Mouse (Mus musculus) cerebellum, postnatal 14 days (tissue): ENCODE data around the gene Bcor.
A peak's percentile ranks its signal among the peaks of the same experiment; 100 is the strongest.

Experiments
- DNase-seq, 2 experiments: peaks; one replicate each; pipeline ENCODE4 v3.0.0; 2021; ENCODE audit warnings: mixed read lengths in 2 of 2

Gene Bcor

GRCm38 (mm10) chrX:12159981-12160656, at the start of gene Bcor:
Gene Bcor, minus strand, starts transcription at chrX:12160355.
- DNase-seq, result peak in 1 of 2 experiments; percentile 26

DNA sequence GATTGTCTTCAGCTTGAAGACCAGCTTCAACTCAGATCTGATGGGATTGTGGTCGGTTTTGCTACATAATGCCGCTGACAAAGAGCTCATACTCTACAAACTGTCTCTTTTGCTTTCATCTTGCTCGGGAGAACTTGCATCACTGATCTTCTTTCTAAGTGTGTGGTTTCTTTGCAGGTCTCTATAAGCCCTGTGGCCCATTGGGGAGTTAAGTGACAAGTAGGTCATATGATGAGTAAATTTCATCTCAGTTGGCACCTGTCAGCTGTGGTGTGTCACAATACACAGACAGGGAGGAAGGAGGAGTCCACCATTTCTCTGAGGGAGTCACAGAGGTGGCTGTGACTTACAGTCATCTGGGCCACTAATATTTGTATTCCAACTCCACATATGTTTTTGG, 42.8 kb upstream of the Bcor start:
- no peak for DNase-seq

DNA sequence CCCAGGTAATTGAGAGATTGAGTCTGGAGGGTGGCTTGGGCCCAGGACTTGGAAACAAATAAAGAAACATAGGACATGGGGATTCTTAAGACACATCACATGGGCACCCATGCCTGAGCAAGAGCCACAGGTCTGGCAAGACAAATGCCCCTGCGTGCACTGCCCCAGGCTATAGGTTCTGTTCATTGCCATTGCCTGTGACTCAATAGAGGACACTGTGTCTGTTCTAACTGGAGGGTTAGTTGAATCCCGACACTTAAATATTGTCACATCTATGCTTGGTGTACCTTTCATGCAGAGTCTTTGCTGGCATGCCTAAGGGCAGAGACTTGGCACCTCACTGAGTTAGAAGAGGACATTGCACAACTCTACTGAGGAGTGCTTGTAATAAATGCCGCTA, 41.0 kb upstream of the Bcor start:
- no peak for DNase-seq

GRCm38 (mm10) chrX:12195234-12195919, 35.2 kb upstream of the Bcor start:
- DNase-seq, result peak in 1 of 2 experiments; percentile 14

GRCm38 (mm10) chrX:12192343-12192742, 32.2 kb upstream of the Bcor start:
- DNase-seq, result no peak

DNA sequence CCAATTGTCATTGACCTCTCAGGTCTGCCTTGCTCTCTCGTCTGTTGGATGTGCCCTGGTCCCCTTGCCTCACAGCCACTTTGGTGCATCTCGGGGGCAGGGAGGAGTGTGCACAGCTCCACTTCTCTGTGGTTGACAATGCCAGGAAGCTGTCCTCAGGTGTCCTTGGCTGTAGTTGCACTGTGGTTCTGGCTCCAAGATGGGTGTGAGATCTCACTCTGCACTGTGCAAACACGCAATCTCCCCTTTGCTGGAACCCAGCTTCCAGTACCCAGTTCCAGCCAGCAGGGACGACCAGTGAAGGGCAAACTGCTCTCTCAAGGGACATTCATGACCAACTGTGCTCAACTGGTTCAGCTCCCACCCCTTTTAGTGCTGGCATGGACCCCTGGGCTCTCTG, 29.4 kb upstream of the Bcor start:
- no peak for DNase-seq

DNA sequence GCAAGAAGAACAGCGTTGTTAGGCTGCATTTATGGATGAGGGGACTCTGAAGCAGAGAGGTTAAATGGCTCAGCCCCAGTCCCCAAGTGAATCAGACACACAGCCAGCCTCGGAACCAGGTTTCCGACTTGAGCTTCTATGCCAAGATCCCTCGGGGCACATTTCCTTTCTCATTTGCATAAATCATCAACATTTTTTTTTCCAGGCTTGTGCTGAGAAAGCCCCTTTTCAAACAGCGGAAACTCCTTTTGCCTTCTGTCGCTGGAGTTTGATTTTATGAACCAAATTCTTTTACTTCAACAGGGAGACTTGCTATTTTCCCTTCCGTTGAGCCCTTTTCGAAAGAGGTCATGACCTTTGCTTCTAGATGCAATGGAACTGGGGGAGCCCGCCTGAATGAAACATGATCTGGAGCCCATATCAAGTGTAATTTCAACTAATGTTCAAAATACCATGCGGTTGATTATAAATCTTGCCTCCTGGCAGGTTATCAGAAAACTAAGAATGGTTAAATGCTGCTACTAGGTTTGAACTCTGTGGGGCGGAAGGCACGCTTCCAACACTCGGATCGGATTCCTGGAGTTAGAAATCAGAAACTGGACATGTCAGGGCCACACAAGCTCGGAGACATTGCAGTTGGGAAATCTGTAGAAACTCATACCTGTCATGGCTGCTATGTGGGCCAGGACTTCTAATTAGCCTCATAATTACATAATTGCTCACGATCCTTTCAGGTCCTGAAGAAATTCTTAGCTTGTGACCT, 15.2 kb upstream of the Bcor start:
- peak in 1 of 2 experiments; percentile 17 for DNase-seq

GRCm38 (mm10) chrX:12170128-12170527, 10.0 kb upstream of the Bcor start:
- no peak for DNase-seq

GRCm38 (mm10) chrX:12164591-12165529, 4.7 kb upstream of the Bcor start:
- no peak for DNase-seq

DNA sequence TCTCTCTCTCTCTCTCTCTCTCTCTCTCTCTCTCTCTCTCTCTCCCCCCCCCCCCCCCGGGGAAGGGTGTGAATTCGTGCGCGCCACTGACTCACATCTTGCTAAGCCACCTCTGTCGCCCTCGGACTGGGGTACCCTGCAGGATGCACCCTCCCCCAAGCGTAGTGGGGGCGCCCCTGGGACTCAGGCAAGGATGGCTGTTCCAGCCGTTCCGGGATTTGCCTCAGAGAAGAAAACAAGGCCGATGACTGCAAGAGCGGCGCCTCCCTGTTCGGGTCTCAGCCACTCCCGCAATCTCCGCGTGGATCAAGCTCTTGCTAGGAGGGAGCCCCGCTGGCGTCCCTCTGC, 647 bp downstream of the Bcor start:
- peak in 1 of 2 experiments; percentile 29 for DNase-seq

- peak in 1 of 2 experiments; percentile 20 for DNase-seq
These were observed 1.2 kb downstream of the Bcor start for GRCm38 (mm10) chrX:12158821-12159533.

DNA sequence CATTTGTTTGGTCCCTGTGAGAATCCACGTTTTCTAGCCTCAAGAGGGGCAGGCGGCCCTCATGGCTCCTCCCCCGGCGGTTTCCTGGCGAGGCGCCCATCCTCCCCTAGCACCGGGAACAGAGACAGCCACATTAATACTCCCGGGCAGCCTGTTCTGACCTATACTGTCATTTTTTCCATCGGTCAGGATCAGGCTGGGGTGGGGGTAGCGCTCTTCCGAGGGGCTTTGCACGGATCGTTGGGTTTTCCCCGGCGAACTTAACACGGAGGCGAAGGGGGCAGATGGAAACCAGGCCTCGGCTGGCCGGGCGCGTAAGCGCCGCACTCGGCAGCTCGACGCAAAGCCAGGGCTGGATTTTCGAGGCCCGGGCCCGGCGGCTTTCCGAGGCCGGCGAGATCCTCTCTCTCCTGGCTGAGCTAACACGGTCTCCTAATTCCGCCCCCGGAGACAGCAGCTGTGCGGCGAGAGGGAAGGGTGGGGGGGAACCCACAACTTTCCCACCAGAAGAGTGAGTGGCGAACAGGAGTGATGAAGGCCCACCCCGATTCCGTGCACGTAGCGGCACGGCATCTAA, 1.8 kb downstream of the Bcor start:
- peak; percentile 66 to 79 for DNase-seq

DNA sequence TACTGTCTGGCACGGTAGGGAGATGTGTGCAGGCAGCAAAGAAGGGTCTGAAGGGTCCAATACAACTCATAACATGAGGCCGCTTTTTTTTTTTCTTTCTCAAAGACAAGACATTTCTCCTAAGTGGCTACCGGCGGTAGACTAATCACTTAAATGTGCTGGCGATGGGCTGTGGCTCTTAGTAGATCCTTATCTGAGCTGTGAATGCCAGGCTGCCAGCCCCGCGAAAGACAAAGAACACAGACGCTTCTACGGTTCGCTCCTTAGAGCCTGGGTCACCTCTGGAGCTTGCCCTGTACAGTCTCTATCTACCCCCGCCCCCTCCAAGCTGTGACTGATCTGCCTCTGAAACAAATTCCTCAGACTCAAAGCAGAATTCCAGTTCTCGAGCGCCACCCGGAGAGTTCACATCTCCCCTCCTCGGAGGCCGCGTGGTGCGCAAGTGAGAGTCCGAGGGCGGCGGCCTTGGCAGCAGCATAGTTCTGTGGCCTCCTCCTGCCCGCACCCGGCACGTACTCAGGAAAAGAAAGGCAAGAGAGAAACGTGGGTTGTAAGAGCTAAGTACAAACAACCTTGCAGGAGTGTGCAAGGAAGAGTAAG, 2.7 kb downstream of the Bcor start:
- DNase-seq, result peak in 1 of 2 experiments; percentile 19

DNA sequence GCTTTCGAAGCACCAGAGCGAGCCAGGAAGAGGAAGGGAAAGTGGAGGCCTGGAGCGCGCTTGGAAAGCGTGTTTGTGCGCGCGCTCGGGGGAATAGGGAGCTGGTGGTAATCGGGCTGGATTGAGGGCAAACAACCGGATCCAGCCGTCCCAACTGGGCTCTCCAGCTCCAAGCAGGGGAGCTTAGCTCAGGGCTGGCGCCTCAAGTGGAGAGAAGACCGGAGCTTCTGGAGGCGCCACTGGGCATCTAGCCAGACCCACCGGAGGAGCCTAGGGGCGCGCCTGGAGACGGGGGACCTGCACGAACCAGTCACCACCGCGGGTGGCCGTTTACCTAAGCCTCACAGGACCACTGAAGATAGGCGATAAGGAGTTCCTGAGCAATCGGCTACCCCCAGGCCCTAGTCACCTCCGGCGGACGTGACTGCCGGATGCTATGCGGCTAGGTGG, 4.3 kb downstream of the Bcor start:
- peak; percentile 31 to 48 for DNase-seq

DNA sequence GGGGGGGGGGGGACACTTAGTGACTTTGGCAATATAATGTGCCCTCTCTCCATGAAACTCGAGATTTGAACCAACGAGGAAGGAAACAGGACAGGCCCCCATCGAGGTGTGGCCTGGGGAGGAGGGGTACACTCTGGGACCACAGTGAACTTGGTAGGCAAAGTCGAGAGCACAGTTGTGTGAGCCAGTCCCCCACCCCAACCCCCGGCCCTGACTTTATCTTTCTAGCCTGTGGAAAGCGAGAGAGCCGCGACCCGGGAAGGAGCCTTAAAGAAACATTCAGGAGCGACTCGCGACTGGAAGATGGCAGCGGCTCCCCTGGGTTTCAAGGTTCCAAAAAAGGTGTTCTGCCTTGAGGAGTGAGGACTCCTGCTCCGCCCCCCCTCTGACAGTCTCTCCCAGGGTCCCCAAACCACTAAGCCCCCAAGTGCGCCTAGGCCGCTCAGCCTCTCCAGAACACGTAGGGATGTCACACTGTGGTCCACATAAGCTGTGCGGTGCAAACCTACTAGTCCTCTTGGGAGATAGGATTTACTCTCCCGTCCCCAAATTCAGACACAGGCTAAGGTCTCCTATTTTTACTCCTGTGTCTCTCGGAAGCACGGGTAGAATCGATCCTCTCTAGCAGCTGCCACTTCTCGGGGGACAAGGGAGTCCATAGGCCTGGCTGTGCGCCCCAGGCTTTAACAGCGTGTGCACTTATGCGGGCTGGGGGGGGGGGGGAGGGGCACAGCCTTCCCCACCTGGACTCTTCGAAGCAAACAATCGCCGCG, 4.9 kb downstream of the Bcor start:
- DNase-seq, result no peak

DNA sequence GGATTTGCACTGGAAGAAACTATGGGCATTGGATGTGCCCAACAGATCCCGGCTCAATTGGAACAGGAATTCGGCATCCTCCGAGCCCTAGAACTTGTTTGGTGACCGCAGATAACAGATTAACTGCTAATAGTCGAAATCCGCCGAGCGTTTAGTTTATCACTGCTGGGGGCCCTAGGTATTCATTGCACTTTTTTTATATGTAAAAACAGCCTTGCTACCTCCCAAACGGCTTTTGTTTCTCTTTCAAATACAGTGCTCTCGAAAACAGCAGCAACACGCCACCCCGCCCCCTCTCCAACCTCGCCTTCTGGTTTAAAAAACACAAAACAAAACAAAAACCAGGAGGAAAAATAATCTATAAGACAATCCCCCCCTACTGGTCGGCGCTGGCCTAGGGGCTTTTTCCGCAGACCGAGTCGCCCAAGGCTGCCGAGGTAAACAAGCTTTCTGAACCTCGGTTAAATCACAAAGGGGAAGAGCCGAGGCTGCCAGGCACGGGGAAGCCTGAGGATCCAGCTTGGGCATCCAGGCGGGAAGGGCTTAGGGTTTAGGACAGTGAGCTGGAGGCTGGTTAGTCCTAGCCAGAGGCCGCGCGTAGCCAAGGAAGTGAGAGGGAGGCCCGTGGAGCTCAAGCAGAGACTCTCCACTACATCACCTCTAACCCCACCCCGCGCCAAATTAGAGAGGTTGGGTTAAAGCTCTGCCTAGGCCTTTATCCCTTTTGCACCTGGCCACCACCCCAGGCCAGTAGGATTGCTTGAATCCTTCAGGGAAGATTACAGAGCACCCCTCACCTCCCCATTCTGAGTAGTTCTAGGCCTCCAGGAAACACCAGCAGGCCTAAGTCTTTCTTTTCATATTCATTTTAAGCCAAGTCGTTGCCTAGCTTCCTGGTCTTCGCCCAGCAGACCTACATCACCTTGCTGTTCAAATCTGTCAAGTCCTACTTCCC, 6.7 kb downstream of the Bcor start:
- no peak for DNase-seq

DNA sequence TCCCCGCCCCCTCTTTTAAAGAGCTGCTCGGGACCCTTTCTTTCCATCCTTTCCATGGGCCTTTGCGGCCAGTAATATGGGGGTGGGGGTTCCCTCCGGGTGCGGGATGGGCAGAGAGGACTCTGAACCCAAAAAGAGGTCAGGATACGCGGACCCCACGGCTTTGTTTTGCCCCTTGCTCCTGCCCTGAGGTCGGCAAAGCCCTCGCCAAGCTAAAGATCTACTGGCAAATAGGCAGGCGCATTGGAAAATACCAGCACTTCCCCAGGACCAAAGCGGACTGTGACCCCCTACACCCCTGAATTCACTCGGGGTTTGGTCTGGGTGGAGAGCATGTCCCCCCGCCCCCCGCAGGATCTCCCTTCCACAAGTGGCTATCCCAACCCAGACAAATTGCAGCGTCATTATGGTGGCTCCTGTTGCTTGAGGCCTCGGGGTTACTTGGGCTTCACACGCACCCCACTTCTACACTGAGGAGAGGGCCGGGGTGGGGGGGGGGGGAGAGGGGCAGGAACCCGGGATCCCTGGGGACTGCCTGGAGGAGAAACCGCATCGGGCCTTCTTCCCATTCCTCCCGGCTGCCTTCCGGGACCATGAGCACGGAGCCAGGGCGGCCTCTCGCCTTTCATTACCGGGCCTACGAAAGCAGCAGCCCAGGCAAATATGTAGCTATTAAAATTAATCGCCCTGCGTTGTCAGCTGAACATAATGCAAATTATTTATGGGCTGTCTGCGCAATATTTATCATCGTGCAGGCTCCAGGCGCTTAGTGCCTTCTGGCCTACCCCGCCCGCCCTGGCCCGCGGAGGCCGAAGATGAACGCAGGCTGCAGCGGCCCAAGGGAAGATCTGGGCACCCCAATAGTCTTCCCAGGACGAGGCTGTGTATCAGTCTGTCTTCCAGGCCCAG, 7.9 kb downstream of the Bcor start:
- DNase-seq, result no peak
